Mouse (Mus musculus) gastrocnemius, postnatal 4 days (tissue): ENCODE measurements at regions not wholly inside any gene's neighbourhood (a gene's known extent, or its start where the extent isn't known, plus 50 kb on each side); places are given as distances from the start of the nearest gene placed in this dataset.

Experiments
- DNase-seq, 2 experiments: peaks; one replicate each; pipeline ENCODE4 v3.0.0; 2021 to 2022; ENCODE audit warnings: low spot score in 2 of 2, mixed read lengths in 2 of 2

DNA sequence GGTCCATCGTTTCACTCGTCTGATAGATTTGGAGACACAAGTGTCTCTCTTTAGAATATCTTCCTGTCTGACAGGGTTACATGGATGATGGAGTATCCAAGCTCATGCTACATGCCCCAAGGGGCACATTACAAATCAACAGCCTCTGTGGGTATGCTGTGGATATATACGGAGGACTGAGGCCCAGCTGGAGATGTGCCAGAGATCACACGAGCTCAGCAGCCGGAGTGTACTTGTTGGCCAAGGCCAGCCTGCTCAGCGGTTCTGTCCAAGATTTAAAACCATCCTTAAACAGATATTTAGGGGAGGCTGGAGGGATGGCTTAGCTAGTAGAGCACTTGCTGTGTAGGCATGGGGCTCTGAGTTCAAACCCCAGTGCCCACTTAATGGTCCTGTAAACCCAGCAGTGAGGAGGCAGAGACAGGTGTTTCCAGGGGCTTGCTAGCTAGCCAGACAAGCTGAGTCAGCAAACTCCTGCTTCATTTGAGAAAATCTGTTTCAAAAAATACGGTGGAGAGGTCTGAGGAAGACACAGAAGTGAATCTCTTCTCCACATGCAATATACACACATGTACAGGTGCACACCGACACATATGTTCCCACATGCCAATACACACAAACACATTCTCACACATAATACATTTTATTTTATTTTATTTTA lies 85.6 kb upstream of the Aldh1b1 start:
- no peak for DNase-seq

DNA sequence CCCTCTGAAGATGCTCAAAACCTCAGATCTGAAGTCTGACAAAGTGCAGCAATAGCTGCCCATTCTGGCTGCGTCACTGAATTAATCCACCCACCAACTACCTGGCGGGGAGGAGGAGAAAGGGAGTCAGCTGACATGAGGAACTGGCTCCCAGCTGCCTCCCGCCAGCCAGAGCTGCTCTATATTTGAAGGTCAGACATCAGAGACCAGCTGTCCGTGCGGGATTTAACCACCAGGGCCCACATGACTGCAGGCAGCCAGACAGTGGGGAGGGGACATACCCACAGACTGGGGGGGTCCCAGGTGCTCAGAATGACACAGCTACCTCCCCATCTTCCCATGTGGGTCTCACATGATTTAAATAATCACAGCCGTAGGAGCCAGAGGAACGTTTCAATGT lies 94.8 kb upstream of the Aldh1b1 start:
- DNase-seq: no peak

DNA sequence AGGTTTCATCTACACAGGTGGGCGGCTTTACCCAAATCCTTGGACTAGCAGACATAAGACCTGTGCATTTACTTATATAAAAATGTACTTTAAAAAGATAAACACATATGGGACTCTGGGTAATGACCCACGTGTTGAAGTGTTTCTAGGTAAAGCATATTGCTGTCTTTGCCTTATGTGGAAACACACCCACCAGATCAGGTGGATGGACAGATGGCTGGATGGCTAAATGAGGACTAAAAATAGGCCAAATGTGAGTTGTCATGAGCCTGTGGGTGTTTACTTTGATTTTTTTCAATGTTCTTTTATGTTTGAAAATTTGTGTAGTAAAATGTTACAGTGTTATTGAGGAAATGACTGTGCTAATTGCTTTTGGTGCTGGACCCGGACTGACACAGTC lies 99.2 kb upstream of the Aldh1b1 start:
- no peak for DNase-seq

DNA sequence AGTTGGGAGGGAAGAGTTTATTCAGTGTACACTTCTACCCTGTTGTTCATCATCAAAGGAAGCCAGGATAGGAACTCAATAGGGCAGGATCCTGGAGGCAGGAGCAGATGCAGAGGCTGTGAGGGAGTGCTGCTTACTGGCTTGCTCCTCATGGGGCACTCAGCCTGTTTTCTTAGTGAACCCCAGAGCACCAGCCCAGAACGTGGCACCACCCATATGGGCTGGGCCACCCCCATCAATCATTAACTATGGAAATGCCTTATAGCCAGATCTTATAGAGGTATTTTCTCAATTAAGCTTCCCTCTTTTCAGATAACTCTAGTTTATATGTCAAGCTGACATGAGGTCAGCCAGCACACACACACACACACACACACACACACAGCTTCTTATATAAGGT lies 103.6 kb upstream of the Aldh1b1 start:
- DNase-seq: no peak

DNA sequence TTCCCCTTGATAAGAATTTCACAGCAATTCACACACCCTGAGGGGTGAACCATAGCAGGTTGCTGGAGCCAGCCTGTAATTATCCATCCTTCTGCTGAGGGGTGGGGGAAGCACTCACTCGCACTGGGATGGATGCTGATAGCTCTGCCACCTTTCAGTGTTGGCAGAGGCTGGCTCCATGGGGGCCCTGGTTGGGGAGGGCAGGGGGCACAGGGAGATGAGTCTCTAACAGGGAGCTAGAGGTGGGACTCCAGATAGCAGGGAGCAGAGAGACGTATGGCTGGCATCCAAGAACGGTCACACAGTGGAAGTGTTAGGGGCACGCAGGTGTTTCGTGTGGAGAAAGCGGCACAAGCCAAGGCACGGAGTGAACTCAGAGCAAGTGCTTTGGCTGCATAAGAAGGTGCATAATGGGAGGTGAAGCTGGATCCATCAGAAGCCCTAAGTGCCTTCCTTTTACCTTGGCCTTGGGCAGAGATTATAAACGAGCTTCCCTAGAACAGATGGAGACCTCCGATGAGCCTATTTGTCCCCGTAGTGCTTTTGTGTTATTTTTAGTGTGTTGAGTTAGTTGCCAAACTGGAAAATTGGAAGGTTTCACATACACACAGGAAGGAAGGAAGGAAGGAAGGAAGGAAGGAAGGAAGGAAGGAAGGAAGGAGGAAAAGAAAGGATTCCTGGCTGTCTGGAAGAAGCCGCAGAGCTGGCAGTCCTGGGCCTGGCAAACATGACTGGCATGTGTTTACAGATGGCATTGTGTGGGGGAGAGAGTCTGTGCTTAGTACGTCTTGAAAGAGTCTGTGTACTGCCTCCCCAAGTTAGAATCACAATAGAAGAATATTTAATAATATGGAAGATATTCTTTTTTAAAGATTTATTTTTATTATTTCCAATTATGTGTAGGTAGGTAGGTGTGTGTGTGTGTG lies 108.6 kb upstream of the Aldh1b1 start:
- no peak for DNase-seq

DNA sequence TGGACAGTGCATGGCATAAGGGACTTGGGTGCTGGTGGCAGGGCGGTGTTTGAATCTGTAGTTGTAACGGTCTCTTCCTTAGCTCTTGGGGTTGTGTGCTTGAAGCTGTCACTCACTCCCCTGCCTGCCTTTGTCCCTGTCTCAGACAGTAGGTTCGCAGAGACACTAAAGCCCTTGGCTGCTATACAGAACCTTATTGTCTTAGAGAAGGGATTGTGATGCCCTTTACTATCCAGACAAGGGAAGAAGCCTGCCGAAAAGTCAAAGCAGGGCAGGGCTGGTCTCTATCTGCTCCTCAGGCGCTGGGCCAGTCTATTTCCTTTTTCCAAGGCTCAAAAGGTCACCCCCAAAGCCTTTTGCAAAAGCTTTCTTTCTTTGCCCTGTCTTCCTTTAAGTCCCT lies 109.2 kb upstream of the Aldh1b1 start:
- DNase-seq: no peak

DNA sequence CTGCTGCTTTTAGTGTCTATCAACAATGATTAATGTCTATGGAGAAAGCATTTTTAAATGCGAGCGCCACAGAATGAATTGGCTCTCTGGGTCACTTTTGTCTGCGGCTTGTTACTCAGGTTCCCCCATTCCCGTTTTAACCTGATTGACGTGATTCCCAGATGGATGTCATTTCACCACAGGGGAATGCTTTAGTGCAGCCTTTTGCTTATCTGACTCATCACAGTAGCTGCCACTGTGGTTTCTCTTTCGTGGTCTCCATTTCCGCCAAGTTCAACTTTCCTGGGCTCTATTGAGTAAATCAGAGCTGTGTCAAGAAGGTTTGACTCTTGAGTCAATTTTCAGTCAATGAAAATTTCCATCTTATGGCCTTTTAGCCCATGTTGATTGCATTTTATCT lies 110.6 kb upstream of the Aldh1b1 start:
- DNase-seq: no peak

DNA sequence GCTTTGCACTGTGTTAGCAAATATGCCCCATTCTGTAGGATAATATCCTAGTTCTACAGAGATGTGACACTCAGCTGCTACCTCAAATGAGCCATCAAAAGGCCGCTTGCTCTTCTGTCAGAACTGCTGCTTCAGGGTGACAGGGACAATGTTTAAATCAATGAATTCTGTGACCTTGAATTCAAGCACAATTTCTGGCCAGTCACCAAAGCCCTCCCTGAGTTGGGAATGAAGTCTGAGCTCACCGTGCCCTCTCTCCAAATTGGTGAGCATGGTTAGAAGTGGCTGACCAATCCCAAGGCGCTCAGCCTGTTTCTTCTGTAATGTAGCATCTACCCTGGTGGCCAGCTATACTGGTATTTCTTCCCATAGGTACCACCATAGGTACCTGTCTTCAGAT lies 113.8 kb upstream of the Aldh1b1 start:
- no peak for DNase-seq

DNA sequence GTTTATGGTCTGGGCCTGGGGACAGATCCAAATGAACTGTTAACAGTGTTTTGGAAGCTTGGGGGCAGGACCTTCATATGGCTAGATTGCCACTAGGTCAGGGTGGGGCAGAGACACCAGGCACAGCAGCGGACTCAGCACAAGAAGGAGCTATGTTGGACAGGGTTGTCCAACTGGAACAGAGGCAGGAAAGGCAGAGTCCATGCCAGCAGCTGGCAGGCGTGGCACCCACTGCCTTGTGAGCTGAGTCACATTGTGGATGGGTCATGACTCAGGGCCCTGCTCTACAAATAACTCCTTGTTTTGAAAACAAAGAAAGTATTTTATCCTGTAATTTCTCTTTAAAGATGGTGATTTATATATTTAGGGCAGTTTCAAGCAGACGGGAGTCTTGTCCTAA lies 115.6 kb upstream of the Aldh1b1 start:
- DNase-seq: no peak

DNA sequence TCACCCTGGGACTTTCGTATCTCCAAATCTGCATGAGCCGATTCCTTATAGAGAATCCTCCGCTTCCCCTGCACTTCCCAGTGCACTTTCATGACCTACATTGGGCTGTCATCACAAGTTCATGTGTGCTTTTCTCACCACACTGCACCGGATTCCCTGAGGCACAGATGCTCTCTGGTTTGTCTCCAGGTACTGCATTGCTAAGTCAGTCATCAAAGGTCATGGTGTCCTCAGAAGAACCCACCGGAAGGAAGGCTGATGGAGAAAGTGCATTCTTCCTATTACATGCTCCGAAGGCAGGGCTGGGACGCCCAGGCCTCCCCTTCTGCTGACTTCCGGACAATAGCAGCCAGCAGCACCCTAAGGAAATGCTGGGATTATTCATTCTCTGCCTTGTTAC lies 116.1 kb upstream of the Aldh1b1 start:
- no peak for DNase-seq

DNA sequence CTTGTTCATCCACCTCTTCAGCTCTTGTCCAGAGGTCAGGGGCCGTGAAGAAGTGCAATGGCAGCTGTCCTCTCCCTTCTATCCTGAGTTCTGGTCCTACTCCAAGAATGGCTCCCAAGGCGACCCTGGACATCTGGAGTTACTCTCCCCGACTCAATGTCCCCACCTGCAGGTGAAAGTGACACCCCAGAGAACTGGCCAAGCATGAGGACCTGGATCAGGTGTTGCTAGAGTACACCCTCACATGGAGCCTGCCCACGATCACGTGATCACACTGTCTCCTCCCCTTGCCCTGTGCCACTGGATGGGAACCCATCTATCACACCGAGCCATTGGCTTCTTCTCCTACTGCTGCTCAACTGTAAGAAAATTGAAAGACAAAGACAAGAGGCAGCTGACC lies 122.7 kb upstream of the Aldh1b1 start:
- no peak for DNase-seq

DNA sequence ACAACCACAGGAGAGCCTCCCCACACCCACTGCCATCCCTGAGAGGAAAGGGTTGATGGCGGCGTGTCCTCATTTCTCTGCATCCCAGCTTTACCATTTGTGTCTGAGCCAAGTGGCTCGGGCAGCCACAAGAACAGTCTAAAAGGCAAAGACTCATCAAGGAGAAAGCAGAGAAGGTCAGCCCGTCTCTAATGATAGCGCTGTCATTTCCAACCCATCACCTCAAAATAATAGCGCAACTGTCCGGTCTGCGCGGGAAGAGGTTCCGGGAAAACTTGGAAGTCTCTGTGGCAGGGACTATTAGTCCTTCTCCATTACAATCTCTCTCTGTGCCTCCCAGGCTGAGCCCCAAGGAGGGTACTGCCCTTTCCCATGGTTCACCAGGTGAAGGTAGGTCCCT lies 124.5 kb upstream of the Aldh1b1 start:
- no peak for DNase-seq

DNA sequence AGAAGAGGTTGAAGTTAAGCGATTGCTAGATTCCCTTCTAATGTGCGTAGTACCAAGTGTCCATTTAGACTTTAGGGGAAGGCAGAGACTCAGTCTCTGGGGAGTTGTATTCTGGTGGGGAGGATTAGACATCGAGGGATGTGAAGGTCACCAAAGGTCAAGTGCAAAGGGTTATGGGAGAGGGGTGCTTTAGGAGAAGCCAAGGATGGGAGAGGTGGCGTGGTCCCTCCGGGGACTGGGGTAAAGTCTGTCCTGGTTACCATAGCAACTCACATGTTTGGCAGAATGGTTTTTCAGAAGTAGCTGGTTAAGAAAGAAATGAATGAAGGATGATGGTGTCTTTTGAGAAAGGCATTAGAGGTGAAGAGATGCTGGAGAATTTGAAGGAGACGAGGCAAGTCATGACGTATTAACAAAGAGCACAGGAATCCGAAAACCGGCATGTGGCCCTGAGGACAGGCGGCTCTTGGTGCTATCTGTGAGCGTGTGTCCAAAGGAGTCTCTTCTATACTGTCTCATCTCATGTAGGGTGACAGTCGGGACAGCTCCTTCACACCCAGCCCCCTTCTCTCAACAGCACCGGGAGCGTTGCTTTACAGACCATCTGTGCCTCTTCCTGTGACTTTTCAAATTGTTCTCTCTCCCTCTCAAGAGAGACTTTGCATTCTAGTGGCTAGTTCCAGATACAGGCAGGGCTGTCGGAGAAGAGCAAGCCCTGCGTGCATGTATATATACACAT lies 125.6 kb upstream of the Aldh1b1 start:
- no peak for DNase-seq

DNA sequence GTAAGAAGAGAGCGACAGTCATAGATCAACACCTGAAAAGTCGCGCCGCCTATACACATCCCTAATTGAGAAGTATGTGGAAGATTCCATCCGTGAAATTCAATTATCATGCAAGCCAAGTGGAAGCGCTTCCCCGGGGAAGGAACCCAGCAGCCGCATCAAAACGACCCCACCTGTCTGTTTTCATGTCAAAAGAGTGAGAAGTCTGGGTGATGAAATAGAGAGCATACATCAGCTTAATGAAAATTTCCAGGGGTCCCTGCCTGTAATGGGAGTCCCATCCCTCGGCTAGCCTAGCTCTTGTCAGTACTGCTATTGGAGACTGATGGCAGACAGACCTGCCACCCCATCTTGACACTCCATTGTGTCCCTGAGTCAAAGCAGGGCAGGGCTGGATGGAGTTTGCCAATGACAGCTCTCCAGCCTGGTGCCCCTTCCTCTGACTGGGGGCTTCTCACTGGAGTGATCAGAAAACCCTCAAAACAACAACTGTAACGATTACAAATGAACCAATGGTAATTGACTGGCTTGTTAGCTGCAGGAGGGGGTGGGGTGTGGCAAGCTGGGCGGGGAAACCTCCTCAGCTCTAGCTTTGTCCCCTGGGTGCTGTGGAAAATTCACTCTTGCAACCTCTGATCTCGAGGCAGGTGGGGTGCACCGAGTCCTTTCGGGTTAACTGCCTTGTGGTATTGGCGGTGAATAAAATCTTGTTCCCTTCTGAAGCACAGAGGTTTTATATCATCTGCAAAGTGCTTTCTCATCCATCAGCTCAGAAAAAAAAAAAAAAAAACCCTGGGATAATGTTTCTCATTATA lies 126.4 kb upstream of the Aldh1b1 start:
- no peak for DNase-seq

DNA sequence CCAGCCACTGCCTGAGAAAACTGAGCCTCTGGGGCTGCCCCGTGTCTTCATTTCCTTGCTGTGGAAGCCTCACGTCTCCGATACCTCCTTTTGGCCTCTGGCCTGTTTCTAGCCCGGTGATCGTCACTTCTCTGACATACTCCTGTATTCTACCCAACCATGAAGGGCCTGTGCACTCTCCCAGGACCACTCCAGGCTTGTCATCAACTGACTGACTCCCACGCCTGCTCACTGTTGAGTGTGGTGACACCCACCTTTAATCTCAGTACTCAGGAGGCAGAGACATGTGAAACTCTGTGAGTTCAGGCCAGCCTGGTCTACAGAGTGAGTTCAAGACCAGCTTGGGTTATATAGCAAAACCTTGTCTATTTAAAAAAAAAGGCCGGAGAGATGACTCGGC lies 132.1 kb upstream of the Shb start:
- DNase-seq: no peak

DNA sequence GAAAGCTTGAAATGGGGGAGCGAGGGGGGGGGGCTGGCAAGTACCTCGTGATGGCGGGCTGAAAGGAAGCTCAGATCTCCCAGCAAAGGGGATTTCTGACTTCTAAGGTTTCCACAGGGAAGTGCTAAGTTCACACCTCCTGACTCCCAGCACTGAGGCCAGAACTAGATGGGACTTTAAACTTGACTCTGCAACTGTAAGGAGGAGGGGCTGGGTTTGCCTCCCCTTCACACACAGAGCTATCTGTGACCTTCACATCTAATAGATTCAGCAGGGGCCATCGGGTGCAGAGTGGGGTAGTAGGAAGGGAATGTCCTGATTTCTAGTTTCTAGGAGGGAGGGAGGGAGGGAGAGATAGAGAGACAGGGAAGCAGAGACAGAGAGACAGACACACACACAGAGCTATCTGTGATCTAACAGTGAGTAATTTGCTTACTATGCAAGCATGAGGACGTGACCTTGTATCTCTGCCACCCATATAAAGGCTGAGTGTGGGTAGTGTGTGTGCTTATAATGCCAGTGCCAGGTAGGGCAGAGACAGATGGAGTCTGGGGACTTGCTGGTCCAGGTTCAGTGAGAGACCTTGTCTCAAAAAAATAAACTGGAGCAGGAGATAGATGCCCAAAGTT lies 125.2 kb upstream of the Shb start:
- DNase-seq: no peak

DNA sequence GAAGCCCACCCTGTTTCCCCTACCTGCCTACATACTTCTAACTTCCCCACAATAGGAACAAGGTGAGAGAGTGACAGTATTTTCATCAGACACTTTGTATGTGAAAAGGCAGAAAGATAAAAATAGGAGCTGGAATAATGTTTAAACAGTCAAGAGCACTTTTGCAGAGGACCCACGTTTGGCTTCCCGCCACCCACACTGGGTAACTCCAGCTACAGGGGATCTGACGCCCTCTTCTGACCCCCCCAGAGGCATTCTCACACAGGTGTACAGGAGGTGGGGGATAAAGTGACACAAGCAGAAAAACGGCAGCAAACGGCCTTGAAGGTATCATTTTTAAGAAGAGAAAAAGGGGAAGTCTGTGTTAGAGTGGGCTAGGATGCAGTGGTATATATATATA lies 123.5 kb upstream of the Shb start:
- DNase-seq: no peak

DNA sequence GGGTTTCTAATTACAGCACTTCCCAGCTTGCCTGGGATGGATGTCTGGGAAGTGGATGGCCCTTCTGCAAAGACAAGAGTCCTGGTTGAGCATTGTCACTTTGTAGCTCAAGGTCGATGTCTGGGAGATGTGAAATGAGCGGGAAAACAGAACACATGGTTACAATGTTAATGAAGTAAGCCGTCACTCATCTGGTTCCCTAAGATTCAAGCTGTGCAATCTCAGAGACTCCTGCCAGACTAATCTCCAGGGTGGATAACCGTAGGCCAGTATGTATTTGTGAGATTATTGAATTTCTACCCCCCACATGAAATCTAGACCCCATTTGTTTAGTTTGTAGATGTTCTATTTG lies 122.5 kb upstream of the Shb start:
- no peak for DNase-seq

DNA sequence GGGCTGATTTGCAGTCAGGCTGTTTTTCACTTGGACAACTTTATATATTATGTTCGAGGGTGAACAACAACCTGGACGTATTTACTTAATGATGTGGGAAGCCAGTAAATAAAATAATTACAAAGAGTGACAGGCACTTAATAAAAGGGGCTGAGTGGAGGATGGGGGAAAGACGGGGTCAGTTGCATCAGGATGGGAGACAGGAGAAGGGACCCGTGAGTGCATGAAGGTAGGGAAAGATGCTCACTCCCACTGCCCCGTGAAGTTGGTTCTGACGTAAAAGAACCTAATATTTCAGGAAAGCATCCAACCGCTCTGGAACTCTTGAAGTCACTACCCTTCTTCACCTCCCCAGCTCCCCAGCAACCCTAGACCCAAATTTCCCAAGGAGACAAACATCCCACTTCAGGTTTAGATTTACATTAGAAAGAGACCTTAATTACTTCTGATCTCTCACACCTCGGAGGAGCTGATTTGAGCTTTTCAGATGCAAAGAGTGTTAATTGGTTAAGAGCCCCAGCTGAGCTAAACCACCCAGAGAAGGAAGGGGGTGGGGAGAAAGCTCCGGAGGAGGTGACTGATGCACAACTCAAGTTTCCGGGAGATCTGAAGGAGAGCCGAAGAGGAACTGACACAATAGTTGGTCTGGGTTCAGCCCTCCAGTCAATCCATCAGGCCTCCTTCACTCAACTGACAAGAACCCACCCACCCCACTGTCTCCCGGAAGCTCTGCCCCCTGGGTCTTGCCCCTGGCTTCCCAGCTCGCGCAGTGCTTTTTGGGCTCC lies 121.9 kb upstream of the Shb start:
- DNase-seq: no peak
